Mouse (Mus musculus) ES-Bruce4 (cell line): ENCODE measurements around the gene Ptbp2.

Experiments used
- CTCF ChIP-seq: IDR thresholded peaks from one replicate; pipeline ENCODE4 v1.8.1; 2011; ENCODE audit warnings: low read depth, low read length
- POLR2A ChIP-seq: IDR thresholded peaks from one replicate; pipeline ENCODE4 v1.8.1; 2011; ENCODE audit warnings: low read length; ENCODE audit not compliant: insufficient read depth

DNA sequence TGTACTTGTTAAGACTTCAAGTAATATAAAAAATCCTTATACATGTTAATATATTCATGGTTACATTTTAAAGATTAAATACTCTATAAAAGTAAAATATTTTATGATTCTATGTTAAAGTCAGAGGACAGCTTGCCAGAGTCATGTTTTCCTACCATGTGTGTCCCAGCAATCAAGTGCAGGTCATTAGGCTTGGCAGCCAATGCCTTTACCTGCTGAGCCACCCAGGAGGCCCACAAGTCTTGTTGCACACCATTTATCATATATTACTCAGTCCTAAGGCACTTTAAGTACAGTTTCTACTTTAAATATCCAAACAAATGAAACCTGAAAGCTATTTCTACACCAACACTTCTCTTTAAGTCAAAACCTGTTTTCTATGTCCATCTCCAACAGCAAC is 30.5 kb downstream of the Ptbp2 start:
- TF ChIP-seq POLR2A (no peak), CTCF (no peak)
